Mouse (Mus musculus): ENCODE results near the gene Hnrnpm.
A peak's percentile ranks its signal among the peaks of the same experiment; 100 is the strongest.
"Not testable (repeated sequence)": the region's sequence is repeated elsewhere in the genome, so short reads cannot be mapped to it uniquely, and the experiment has no call there.

Hnrnpm gene

DNA sequence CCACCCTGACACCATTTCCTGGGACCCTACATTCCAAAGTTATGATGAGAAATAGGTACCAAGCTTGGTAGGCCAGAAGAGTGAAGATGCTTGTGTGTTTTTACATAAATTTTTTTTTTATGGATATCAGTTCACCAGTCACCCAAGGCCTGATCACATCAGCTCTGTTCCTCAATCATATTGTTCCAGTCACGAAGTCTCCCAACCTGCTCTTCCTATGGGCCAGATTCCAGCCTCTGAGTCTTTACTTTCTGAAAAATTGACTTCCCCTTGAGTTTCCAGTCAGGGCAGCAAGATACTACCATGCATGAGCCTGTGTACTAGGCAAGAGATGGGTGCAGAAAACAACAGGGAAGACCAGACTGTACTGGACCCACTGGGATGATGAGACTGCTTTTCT is at the start of gene Hnrnpm:
Gene Hnrnpm, minus strand, starts transcription at position 101 of the 400 bp plus-strand sequence.
- no peak for DNase-seq

GRCm38 (mm10) chr17:33733526-33733925 is 46.9 kb upstream of the Hnrnpm start:
- not testable (repeated sequence) for DNase-seq

GRCm38 (mm10) chr17:33732556-33733083 is 46.0 kb upstream of the Hnrnpm start:
- DNase-seq, result not testable (repeated sequence)

DNA sequence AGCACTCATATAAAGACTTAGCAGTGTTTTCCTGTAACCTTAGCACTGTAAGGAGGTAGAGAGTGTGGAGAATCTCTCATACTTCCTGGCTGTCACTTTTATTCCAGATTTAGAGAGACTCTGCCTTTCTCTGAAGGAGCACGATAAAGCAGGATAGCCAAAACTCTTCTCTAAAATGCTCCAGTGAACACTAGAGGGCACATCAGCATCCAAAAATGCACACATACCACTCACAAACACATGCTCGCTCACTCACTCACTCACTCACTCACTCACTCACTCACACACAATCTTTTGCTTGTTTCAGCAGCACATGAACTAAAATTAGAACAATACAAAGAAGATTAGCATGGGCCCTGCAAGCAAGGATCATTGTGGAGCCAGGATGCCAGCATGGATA is 42.6 kb upstream of the Hnrnpm start:
- DNase-seq, result no peak

DNA sequence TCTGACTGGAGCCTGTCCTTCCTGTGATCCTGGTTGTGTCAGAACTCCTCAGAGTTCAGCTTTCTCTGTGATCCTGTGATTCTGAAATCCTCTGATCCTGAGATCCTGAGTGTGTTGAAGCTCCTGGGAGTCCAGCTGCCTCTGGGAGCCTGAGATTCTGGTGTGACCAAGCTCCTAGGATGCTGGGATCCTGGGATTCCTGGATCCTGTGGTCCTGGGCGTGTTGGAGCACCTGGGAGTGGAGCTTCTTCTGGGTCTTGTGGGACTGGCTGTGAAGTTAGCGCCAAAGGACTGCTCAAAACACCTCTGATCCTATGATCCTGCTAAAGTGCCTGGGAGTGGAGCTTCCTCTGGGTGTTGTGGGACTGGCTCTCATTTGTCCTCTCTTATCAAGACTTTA is 41.7 kb upstream of the Hnrnpm start:
- no peak for DNase-seq

DNA sequence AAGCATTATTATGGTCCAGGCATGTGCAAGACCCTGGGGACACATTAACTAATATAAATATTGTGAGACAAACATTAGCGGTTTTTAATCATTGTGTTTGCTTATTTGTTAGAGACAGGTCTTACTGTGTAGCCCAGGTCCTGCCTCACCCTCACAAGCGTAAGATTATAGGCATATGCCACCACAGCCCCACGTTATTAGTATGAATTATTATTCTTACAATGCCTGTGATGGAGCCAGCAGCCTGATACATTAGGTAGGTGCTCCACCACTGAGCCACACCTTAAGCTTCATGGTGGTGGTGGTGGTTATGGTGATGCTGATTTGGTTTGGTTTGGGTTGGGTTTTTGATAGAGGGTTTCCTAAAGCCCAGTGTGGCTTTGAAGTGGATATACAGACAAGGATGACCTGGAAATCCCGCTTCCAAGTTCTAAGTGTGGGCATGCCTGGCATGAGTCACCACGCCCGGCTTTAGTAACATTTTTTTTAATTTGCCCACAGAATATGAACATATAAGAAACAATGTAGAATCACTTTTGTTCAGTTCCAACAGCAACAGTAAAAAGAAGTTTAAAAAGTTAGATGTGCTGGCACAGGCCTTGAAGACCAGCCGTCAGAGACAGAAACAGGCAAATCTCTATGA is 33.2 kb upstream of the Hnrnpm start:
- DNase-seq, result no peak

DNA sequence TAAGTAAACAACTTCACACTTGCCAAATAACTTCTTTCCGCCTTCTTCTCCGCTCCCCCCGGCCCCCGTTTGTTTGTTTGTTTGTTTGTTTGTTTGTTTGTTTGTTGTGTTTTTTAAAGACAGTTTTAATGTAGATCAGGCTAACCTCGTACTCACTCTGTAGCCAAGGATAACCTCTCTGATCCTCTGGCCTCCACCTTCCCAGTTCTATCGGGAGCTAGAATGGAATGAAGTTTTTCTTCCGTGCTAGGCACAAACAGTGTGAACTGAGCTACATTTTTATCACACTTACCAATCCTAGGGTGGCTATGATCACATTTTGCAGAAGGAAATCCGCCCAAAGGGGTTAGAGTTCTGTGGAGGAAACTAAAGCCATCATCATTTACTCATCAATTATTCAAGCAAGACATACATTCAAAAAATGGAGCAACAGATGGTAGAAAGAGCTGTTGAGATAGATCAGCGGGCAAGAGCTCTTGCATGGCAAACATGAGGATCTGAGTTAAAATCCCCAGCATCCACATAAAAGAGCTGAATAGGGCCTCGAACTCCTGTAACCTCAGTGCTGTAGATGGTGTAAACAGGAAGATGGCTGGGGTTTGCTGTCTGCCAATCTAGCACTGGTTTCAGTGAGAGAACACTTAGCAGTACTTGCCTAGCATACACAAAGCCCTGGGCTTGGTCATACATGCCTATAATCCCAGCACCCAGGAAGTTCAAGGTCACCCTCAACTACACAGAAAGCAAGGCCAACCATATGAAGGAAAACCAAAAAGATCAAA is 32.5 kb upstream of the Hnrnpm start:
- DNase-seq, result no peak

- peak; percentile 99 for DNase-seq
Measured at GRCm38 (mm10) chr17:33718384-33718881, 31.8 kb upstream of the Hnrnpm start, which contains the start of gene March2. TSS of gene March2 (minus strand) at chr17:33718670.

- peak; percentile 7 for DNase-seq
Measured at GRCm38 (mm10) chr17:33717982-33718381, 31.3 kb upstream of the Hnrnpm start.

GRCm38 (mm10) chr17:33717246-33717645 is 30.6 kb upstream of the Hnrnpm start:
- peak; percentile 20 for DNase-seq

GRCm38 (mm10) chr17:33714779-33715178 is 28.1 kb upstream of the Hnrnpm start:
- peak; percentile 79 for DNase-seq

DNA sequence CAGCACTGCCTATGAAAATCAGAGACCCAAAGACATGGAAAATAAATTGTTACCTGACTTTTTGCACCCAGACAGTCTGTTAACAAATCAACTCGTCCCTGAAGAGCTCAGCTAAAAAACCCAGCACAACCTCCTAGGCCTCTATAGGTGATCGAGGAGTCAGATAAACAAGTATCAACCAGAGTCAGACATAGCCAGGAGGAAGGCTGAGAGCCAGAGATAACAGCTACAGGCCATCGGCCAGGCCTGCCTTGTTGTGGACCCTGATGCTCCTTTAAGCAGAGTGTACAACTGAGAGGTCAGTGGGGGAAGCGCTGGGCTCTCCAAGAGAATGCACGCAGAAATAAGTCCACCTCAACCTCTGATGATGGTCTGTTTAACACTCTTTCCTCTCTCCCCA is 26.6 kb upstream of the Hnrnpm start:
- DNase-seq, result peak; percentile 88

GRCm38 (mm10) chr17:33709834-33710233 is 23.2 kb upstream of the Hnrnpm start:
- no peak for DNase-seq

GRCm38 (mm10) chr17:33703091-33703490 is 16.4 kb upstream of the Hnrnpm start:
- DNase-seq, result no peak

DNA sequence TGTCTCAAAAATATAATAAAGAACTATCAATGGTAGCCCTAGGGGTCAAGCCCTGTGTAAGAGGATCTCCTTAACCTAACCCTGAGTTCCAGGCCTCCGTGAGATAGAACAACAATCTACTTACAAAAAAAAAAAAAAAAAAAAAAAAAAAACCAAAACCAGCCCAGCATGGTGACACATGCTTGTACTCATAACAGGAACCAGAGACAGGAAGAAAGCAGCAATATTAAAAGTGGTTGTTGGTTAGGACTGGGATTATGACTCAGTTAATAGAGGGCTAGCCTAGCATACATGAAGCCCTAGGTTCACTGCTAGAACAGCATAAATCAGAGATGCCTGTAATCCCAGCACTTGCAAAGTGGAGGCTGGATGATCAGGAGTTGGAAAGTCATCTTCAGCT is 15.5 kb upstream of the Hnrnpm start:
- DNase-seq, result no peak

DNA sequence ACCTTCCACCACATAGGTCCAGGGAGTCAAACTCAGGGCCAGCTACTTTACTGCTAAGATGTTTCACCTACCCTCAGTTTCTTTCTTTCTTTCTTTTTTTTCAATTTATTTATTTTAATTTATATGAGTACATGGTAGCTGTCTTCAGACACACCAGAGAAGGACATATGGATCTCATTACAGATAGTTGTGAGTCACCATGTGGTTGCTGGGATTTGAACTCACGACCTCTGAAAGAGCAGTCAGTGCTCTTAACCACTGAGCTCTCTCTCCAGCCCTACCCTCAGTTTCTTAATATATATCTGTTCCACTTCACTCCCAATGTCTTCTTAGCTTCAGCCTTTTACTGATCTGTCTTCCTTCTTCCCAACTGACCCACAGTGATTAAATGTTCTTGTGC is 8.8 kb upstream of the Hnrnpm start:
- DNase-seq, result no peak

- DNase-seq, result peak; percentile 99
Measured at GRCm38 (mm10) chr17:33685249-33685653, 1.4 kb downstream of the Hnrnpm start.

DNA sequence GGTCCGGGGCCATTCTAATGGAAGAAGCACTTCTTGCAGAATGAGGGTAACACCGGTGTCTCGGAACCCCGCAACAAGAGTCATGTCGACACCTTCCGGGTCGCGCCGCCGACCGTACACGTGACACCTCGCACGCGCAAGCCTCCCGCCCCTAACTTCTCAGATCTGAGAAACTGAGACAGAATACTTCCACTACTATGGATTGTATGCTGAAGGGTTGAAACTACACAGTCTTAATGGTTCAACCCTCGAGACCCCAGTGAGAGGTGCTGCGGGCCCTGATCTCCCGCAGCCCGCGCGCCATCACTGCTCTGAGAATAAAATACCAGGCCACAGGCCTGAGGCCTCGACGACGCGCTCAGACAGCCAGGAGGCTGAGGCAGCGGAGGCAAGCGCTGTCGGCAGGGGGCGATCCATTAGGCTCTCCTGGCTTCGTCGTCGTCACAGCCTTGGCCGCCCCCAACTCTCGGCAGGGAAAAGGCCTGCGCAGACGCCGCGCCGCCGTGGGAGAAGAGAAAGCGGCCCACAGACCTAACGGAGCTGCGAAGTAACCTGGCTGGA is 1.9 kb downstream of the Hnrnpm start:
- peak; percentile 78 for DNase-seq

- no peak for DNase-seq
Measured at GRCm38 (mm10) chr17:33681767-33682166, 4.9 kb downstream of the Hnrnpm start.

- no peak for DNase-seq
Measured at GRCm38 (mm10) chr17:33678771-33679170, 7.9 kb downstream of the Hnrnpm start.

- no peak for DNase-seq
Measured at GRCm38 (mm10) chr17:33676086-33676485, 10.6 kb downstream of the Hnrnpm start.

GRCm38 (mm10) chr17:33675452-33675851 is 11.2 kb downstream of the Hnrnpm start:
- DNase-seq, result no peak

- no peak for DNase-seq
Measured at GRCm38 (mm10) chr17:33673837-33674236, 12.8 kb downstream of the Hnrnpm start.

DNA sequence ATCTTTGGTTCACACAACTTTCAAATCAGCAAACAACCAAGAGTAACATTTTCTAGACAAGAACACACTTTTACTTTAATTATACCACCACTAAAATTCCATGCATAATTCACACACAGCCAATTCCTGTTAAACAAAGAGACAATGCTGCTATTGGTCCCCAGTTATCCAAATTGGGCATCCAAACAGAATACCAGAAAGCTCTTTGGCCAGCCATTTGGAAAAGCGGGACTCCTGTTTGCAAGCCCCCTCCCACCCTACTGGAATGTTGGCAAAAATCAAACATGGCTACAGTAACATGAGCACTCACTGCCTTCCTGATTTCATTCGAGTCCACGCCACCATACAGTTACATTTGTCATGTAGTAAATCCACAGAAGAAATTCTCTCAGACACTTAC is 17.0 kb downstream of the Hnrnpm start:
- no peak for DNase-seq
